In genomic region chr6:148634148-148634547, GRCm38 (mm10) we compare ENCODE assay signal across 13 mouse cellular contexts.
"Had no signal": no experiment of that assay in that cellular context is flagged by ENCODE, and none has a peak within 500 bp of the region (broad histone marks: within the 10 kb centered on the region; RNA-seq: fewer than 3 reads in every experiment).

No protein-coding gene starts in this region.

- H3K4me3 ChIP-seq: limb, embryonic 12.5 days; midbrain, embryonic 12.5 days; myocyte; neural tube, embryonic 15.5 days had no signal

- H3K4me2 ChIP-seq: limb, embryonic 12.5 days; midbrain, embryonic 12.5 days; neural tube, embryonic 15.5 days had no signal

- H3K9me3 ChIP-seq: limb, embryonic 12.5 days; midbrain, embryonic 12.5 days; neural tube, embryonic 15.5 days had no signal

- H3K27me3 ChIP-seq: limb, embryonic 12.5 days; midbrain, embryonic 12.5 days; neural tube, embryonic 15.5 days had no signal

- H3K4me1 ChIP-seq: limb, embryonic 12.5 days; midbrain, embryonic 12.5 days; neural tube, embryonic 15.5 days had no signal

- DNase-seq: kidney, postnatal 14 days; layer of hippocampus, postnatal 36 days; lung, adult 2 months; lung, postnatal 10 days; lung, postnatal 4 days; right cerebral cortex, adult 18-20 months; right cerebral cortex, postnatal 25 days; thymus, postnatal 36 days had no signal

- H3K27ac ChIP-seq: limb, embryonic 12.5 days; liver, embryonic 14.5 days; midbrain, embryonic 12.5 days; neural tube, embryonic 15.5 days had no signal

- H3K36me3 ChIP-seq: limb, embryonic 12.5 days; midbrain, embryonic 12.5 days; neural tube, embryonic 15.5 days had no signal

- H3K9ac ChIP-seq: limb, embryonic 12.5 days; liver, embryonic 14.5 days; midbrain, embryonic 12.5 days; neural tube, embryonic 15.5 days had no signal
